Mouse (Mus musculus) ES-Bruce4 (cell line): Measurements from ENCODE around the gene Nrcam. TPM values are rescaled to one million over a fixed set of nuclear protein-coding genes. Genes with fewer than 3 reads are reported as not detected.

Experiments
- H3K27ac ChIP-seq: 2 replicates; pipeline ENCODE4 v1.5.1; 2012; ENCODE audit warnings: low read length, inconsistent platforms; ENCODE audit not compliant: insufficient read depth
- H3K27me3 ChIP-seq: 2 replicates; pipeline ENCODE4 v1.6.1; 2012; ENCODE audit warnings: mild to moderate bottlenecking, low read length, inconsistent platforms; ENCODE audit not compliant: control insufficient read depth, poor library complexity, insufficient read depth, severe bottlenecking
- H3K36me3 ChIP-seq: 2 replicates; pipeline ENCODE4 v1.6.1; 2012; ENCODE audit warnings: inconsistent platforms, mild to moderate bottlenecking, low read length, moderate library complexity; ENCODE audit not compliant: control insufficient read depth, poor library complexity, insufficient read depth, severe bottlenecking
- H3K4me1 ChIP-seq: one replicate; pipeline ENCODE4 v1.8.1; 2011; ENCODE audit warnings: low read length; ENCODE audit not compliant: control insufficient read depth, insufficient read depth
- H3K4me3 ChIP-seq: 2 replicates; pipeline ENCODE4 v1.5.1; 2011; ENCODE audit warnings: low read depth, mild to moderate bottlenecking, low read length
- H3K9ac ChIP-seq: 2 replicates; pipeline ENCODE4 v1.6.1; 2012; ENCODE audit warnings: low read depth, mild to moderate bottlenecking, inconsistent platforms; ENCODE audit not compliant: poor library complexity, severe bottlenecking
- H3K9me3 ChIP-seq: replicated peaks from 2 replicates; pipeline ENCODE4 v1.6.1; 2012; ENCODE audit warnings: mild to moderate bottlenecking, low read length, inconsistent platforms; ENCODE audit not compliant: control insufficient read depth, poor library complexity, insufficient read depth, severe bottlenecking
- CTCF ChIP-seq: IDR thresholded peaks from one replicate; pipeline ENCODE4 v1.8.1; 2011; ENCODE audit warnings: low read depth, low read length
- EP300 ChIP-seq: IDR thresholded peaks from 2 replicates; pipeline ENCODE4 v1.6.1; 2011; ENCODE audit warnings: low read depth, low read length; ENCODE audit not compliant: insufficient read depth
- POLR2A ChIP-seq: IDR thresholded peaks from one replicate; pipeline ENCODE4 v1.8.1; 2011; ENCODE audit warnings: low read length; ENCODE audit not compliant: insufficient read depth
- polyA plus RNA-seq: library from polyadenylated mRNA; stranded (reverse); fragments of >200 nt; gene quantifications from 2 replicates; pipeline ENCODE4 v1.2.4, GENCODE M21; 2011; ENCODE audit warnings: low read depth; ENCODE audit not compliant: missing spikeins, insufficient read depth, insufficient read length

The Nrcam gene
- polyA plus RNA-seq, 1 experiment: 2.7 TPM

GRCm38 (mm10) chr12:44394901-44395300 is 66.2 kb downstream of the Nrcam start:
- Histone ChIP-seq H3K9me3 (no peaks in the 10 kb centered on the region), H3K27ac (no peak overlapping the region), H3K9ac (no peak overlapping the region), H3K4me1 (no peaks in the 10 kb centered on the region), H3K4me3 (no peak overlapping the region), H3K27me3 (no peaks in the 10 kb centered on the region; the same call in 1 of the 2 replicates), H3K36me3 (no peaks in the 10 kb centered on the region)
- TF ChIP-seq POLR2A (no peak), CTCF (no peak), EP300 (no peak)

- Histone ChIP-seq H3K27me3 (no peaks in the 10 kb centered on the region; the same call in 1 of the 2 replicates), H3K4me3 (no peak overlapping the region), H3K9ac (no peak overlapping the region), H3K27ac (no peak overlapping the region), H3K4me1 (no peaks in the 10 kb centered on the region), H3K9me3 (no peaks in the 10 kb centered on the region), H3K36me3 (no peaks in the 10 kb centered on the region)
- TF ChIP-seq POLR2A (no peak), CTCF (no peak), EP300 (no peak)
Measured at GRCm38 (mm10) chr12:44397782-44398181, 69.1 kb downstream of the Nrcam start.

- Histone ChIP-seq H3K9ac (no peak overlapping the region), H3K4me1 (no peaks in the 10 kb centered on the region), H3K27ac (no peak overlapping the region), H3K36me3 (no peaks in the 10 kb centered on the region), H3K27me3 (no peaks in the 10 kb centered on the region), H3K4me3 (no peak overlapping the region), H3K9me3 (no peaks in the 10 kb centered on the region)
- no peak for TF ChIP-seq CTCF
- TF ChIP-seq POLR2A: no peak
- TF ChIP-seq EP300: no peak
Measured at GRCm38 (mm10) chr12:44402134-44402533, 73.4 kb downstream of the Nrcam start.

- Histone ChIP-seq H3K4me1 (no peaks in the 10 kb centered on the region), H3K27me3 (no peaks in the 10 kb centered on the region), H3K27ac (no peak overlapping the region), H3K9me3 (no peaks in the 10 kb centered on the region), H3K9ac (no peak overlapping the region), H3K36me3 (no peaks in the 10 kb centered on the region), H3K4me3 (no peak overlapping the region)
- TF ChIP-seq POLR2A (no peak), CTCF (no peak), EP300 (no peak)
Measured at GRCm38 (mm10) chr12:44403270-44403669, 74.6 kb downstream of the Nrcam start.

GRCm38 (mm10) chr12:44403731-44404424 is 75.2 kb downstream of the Nrcam start:
- no peaks in the 10 kb centered on the region for H3K4me1 ChIP-seq

GRCm38 (mm10) chr12:44409786-44410185 is 81.1 kb downstream of the Nrcam start:
- H3K9ac ChIP-seq: no peak overlapping the region
- no peak overlapping the region for H3K27ac ChIP-seq
- no peak for TF ChIP-seq POLR2A
- TF ChIP-seq EP300: no peak
- TF ChIP-seq CTCF: no peak
- H3K27me3 ChIP-seq: no peaks in the 10 kb centered on the region
- no peak overlapping the region for H3K4me3 ChIP-seq
- no peaks in the 10 kb centered on the region for H3K4me1 ChIP-seq
- no peaks in the 10 kb centered on the region for H3K9me3 ChIP-seq
- H3K36me3 ChIP-seq: no peaks in the 10 kb centered on the region

More at GRCm38 (mm10) chr12:44403731-44404424, 75.2 kb downstream of the Nrcam start:
- H3K27ac ChIP-seq: no peak overlapping the region
- no peak for TF ChIP-seq CTCF
- H3K27me3 ChIP-seq: no peaks in the 10 kb centered on the region
- H3K36me3 ChIP-seq: no peaks in the 10 kb centered on the region
- no peaks in the 10 kb centered on the region for H3K9me3 ChIP-seq
- H3K4me3 ChIP-seq: no peak overlapping the region
- H3K9ac ChIP-seq: no peak overlapping the region
